Mouse (Mus musculus): Measurements from ENCODE around the gene Ccdc173.

DNA sequence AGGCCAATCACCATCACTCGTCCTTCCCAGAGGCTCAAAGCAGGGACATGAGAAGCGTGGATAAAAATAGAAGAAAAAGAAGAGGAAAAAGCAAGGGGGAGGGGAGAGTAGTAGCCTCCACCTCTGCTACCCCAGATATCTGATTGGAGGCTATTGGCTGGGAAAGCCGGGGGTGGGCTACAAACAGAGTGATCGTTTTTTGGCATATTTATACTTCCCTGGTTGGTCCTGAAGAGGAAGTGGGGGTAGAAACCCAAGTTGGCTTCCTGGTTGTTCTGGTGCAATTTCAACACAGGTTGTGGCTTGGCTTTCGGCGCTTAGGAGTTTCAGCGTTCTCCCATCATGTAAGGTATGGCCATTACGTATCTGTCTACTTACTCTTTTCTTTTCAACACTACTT lies 32.3 kb upstream of the Ccdc173 start, which contains the start of gene Klhl23:
- no peak for TF ChIP-seq MYC (IDR thresholded peaks at IDR 0.05; ENCODE audit: low read depth, low read length)
- TF ChIP-seq POLR2A (IDR thresholded peaks at IDR 0.05; ENCODE audit: low read depth, low read length), result no peak
- TF ChIP-seq TCF12 (IDR thresholded peaks at IDR 0.05; ENCODE audit: low read depth, low read length), result no peak
- TF ChIP-seq ETS1 (conservative IDR thresholded peaks at IDR 0.05; ENCODE audit: low read depth, low read length), result no peak
- TF ChIP-seq EP300 (IDR thresholded peaks at IDR 0.05; ENCODE audit: low read length), result no peak
- TF ChIP-seq POLR2AphosphoS2 (IDR thresholded peaks at IDR 0.05; ENCODE audit: low read depth, low read length), result no peak
- TF ChIP-seq HCFC1 (IDR thresholded peaks at IDR 0.05; ENCODE audit: low read depth, low read length), result no peak
- no peak for TF ChIP-seq CTCF (conservative IDR thresholded peaks at IDR 0.05 in 1 of 2, IDR thresholded peaks at IDR 0.05 in 1 of 2; ENCODE audit: low read depth in 2 of 2, low read length in 2 of 2)
- TF ChIP-seq ZMIZ1 (IDR thresholded peaks at IDR 0.05; ENCODE audit: low read depth, low read length), result no peak
- no peak for TF ChIP-seq MAX (IDR thresholded peaks at IDR 0.05; ENCODE audit: low read length)
- TF ChIP-seq ZKSCAN1 (IDR thresholded peaks at IDR 0.05; ENCODE audit: borderline replicate concordance, low read depth, low read length), result no peak
- no peak for TF ChIP-seq UBTF (IDR thresholded peaks at IDR 0.05; ENCODE audit: low read depth, low read length)

Measured in CH12.LX (cell line).